Mouse (Mus musculus) testis, adult 10 weeks (tissue): Measurements from ENCODE around the gene Tceal7. TPM values are rescaled to one million over a fixed set of nuclear protein-coding genes. Genes with fewer than 3 reads are reported as not detected.

Experiments
- polyA plus RNA-seq: library from polyadenylated mRNA; stranded (reverse); fragments of 350-450 nt; fragmentation: Illumina TruSeq; extraction: RNeasy Lipid Tissue Mini Kit (QIAGEN cat#74804); gene quantifications from one replicate; pipeline ENCODE4 v1.2.3, GENCODE M21; 2014; ENCODE audit warnings: low read depth, low replicate concordance

Tceal7 gene
- not detected for polyA plus RNA-seq

GRCm38 (mm10) chrX:136214729-136215677, at the start of gene Tceal7, which contains the start of gene Bex1:
Tceal7 (plus strand) TSS chrX:136214779.
Bex1 (minus strand) TSS chrX:136215513.

GRCm38 (mm10) chrX:136172118-136172551, 42.4 kb upstream of the Tceal7 start, which contains the start of gene Tceal8:
Tceal8 (minus strand) TSS chrX:136172342.

GRCm38 (mm10) chrX:136203664-136204066, 10.9 kb upstream of the Tceal7 start, which contains the start of gene Tceal5:
Tceal5 (minus strand) TSS chrX:136203876.

GRCm38 (mm10) chrX:136244574-136245229, 30.1 kb downstream of the Tceal7 start, which contains the start of gene Tceal9:
Tceal9 (plus strand) TSS chrX:136245079.

GRCm38 (mm10) chrX:136269743-136270392, 55.3 kb downstream of the Tceal7 start, which contains the start of gene Bex3:
Bex3 (plus strand) TSS chrX:136270253.

Other genes starting within 250 kb of the Tceal7 start
- gene Arxes2, start 221.0 kb upstream of the Tceal7 start, polyA plus RNA-seq: 24.8 TPM
- 1.3 TPM for gene Arxes1, start 181.4 kb upstream of the Tceal7 start, polyA plus RNA-seq
- gene Bex2, start 146.5 kb upstream of the Tceal7 start, polyA plus RNA-seq: 2.3 TPM
- gene Nxf3, start 129.5 kb upstream of the Tceal7 start, polyA plus RNA-seq: 151 TPM
- 69.4 TPM for gene Bex4, start 75.8 kb upstream of the Tceal7 start, polyA plus RNA-seq
- 39.1 TPM for gene Tceal8, start 42.4 kb upstream of the Tceal7 start, polyA plus RNA-seq
- not detected for gene Tceal5, start 10.9 kb upstream of the Tceal7 start, polyA plus RNA-seq
- 1.3 TPM for gene Bex1, start 734 bp downstream of the Tceal7 start, polyA plus RNA-seq
- 97.0 TPM for gene Tceal9, start 30.3 kb downstream of the Tceal7 start, polyA plus RNA-seq
- gene Bex3, start 55.5 kb downstream of the Tceal7 start, polyA plus RNA-seq: 8.1 TPM